Mouse (Mus musculus): ENCODE data around the gene Rasl11b.

DNA sequence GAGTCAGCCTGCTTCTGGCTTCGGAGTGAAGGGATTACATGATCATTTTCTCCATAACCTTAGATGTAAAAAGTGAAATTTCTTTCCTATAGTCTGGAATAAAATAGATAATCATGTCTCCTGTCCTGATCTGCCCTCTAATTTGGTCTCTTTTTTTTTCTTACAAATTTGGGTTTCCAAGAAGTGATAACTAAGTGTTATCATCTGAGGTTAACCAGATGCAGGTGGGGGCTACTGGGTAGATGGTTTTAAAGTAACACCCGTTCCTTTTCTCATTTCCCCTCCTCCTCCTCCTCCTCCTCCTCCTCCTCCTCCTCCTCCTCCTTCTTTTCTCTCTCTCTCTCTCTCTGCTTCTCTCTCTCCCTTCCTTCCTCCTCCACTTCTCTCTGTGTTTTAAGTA is 2.1 kb upstream of the Rasl11b start:
- TF ChIP-seq POLR2A (IDR thresholded peaks at IDR 0.05; ENCODE audit: low read depth, low read length) = no peak
- no peak for TF ChIP-seq CTCF (IDR thresholded peaks at IDR 0.05; ENCODE audit: extremely low read depth, insufficient read length, insufficient replicate concordance, low read depth, low read length)

Measured in small intestine, adult 2 months (tissue).